Mouse (Mus musculus) kidney, adult 2 months (tissue): ENCODE measurements around the gene Pcyt1a. TPM values are rescaled to one million over a fixed set of nuclear protein-coding genes. Genes with fewer than 3 reads are reported as not detected.

Experiments used
- DNase-seq: peaks from one replicate; pipeline ENCODE4 v3.0.0; 2021
- H3K27ac ChIP-seq: fragments of 200-500 bp; 2 replicates; pipeline ENCODE4 v1.5.1; 2012; ENCODE audit warnings: low read depth, low read length, control low read depth, inconsistent platforms; ENCODE audit not compliant: insufficient read depth
- H3K27me3 ChIP-seq: fragments of 200-500 bp; replicated peaks from 2 replicates; pipeline ENCODE4 v1.6.1; 2012; ENCODE audit warnings: mild to moderate bottlenecking, moderate library complexity, low read length, inconsistent platforms; ENCODE audit not compliant: control insufficient read depth, insufficient read depth
- H3K36me3 ChIP-seq: fragments of 200-500 bp; 2 replicates; pipeline ENCODE4 v1.6.1; 2012; ENCODE audit warnings: mild to moderate bottlenecking, moderate library complexity, low read length, inconsistent platforms; ENCODE audit not compliant: control insufficient read depth, insufficient read depth
- H3K4me1 ChIP-seq: fragments of 200-500 bp; 2 replicates; pipeline ENCODE4 v1.6.1; 2011; ENCODE audit warnings: low read length; ENCODE audit not compliant: control insufficient read depth, insufficient read depth
- H3K4me3 ChIP-seq: fragments of 200-500 bp; 2 replicates; pipeline ENCODE4 v1.5.1; 2011; ENCODE audit warnings: mild to moderate bottlenecking, low read depth, low read length, control low read depth; ENCODE audit not compliant: insufficient read depth
- CTCF ChIP-seq: fragments of 200-500 bp; conservative IDR thresholded peaks from 2 replicates; pipeline ENCODE4 v1.5.1; 2011; ENCODE audit warnings: low read depth, mild to moderate bottlenecking, control low read depth, low read length, moderate library complexity, mixed read lengths; ENCODE audit not compliant: insufficient read depth, insufficient read length
- POLR2A ChIP-seq: fragments of 200-500 bp; IDR thresholded peaks from one replicate; pipeline ENCODE4 v1.6.1; 2011; ENCODE audit warnings: low read depth, low read length, control low read depth
- WGBS: fragments of 180-500 bp; shearing (Covaris S2); methylation state at CpG from one replicate; pipeline ENCODE4 v1.1.7; 2018; 5-methylcytosine and 5-hydroxymethylcytosine counted together
- polyA plus RNA-seq: library from polyadenylated mRNA; depleted of rRNA; stranded (reverse); fragments of >200 nt; gene quantifications from 2 replicates; pipeline ENCODE4 v1.2.3, GENCODE M21; 2012

Pcyt1a gene
- polyA plus RNA-seq, 1 experiment = 43.8 TPM

- Histone ChIP-seq H3K27ac (no peak overlapping the region), H3K4me1 (0 out of 2 replicates have a peak, but pooled peaks cover 3% of the 10 kb centered on the region), H3K27me3 (no peaks in the 10 kb centered on the region), H3K36me3 (no peaks in the 10 kb centered on the region), H3K4me3 (no peak overlapping the region)
- no peak for DNase-seq
- no peak for TF ChIP-seq CTCF
- no peak for TF ChIP-seq POLR2A
- 69% methylated on average over 3 of the region's 3 CpGs for WGBS
Measured at GRCm38 (mm10) chr16:32508506-32509065, 77.9 kb downstream of the Pcyt1a start.

GRCm38 (mm10) chr16:32509066-32509942 lies 78.6 kb downstream of the Pcyt1a start:
- no peak overlapping the region for H3K27ac ChIP-seq
- H3K4me1 ChIP-seq = 0 out of 2 replicates have a peak, but pooled peaks cover 3% of the 10 kb centered on the region
- WGBS = 78% methylated on average over 9 of the region's 9 CpGs
- H3K27me3 ChIP-seq = no peaks in the 10 kb centered on the region
- TF ChIP-seq POLR2A = no peak
- TF ChIP-seq CTCF = no peak
- no peak for DNase-seq
- H3K36me3 ChIP-seq = no peaks in the 10 kb centered on the region
- H3K4me3 ChIP-seq = no peak overlapping the region

- H3K4me3 ChIP-seq = no peak overlapping the region
- TF ChIP-seq CTCF (no peak), POLR2A (no peak)
- WGBS = 65% methylated on average over 18 of the region's 18 CpGs
- H3K27me3 ChIP-seq = no peaks in the 10 kb centered on the region
- no peak overlapping the region for H3K27ac ChIP-seq
- 0 out of 2 replicates have a peak, but pooled peaks cover 3% of the 10 kb centered on the region for H3K4me1 ChIP-seq
- no peak for DNase-seq
- no peaks in the 10 kb centered on the region for H3K36me3 ChIP-seq
Measured at GRCm38 (mm10) chr16:32510399-32511337, 79.9 kb downstream of the Pcyt1a start.

- Histone ChIP-seq H3K36me3 (no peaks in the 10 kb centered on the region), H3K27me3 (no peaks in the 10 kb centered on the region), H3K27ac (no peak overlapping the region), H3K4me1 (0 out of 2 replicates have a peak, but pooled peaks cover 3% of the 10 kb centered on the region), H3K4me3 (no peak overlapping the region)
- 61% methylated on average over 3 of the region's 3 CpGs for WGBS
- DNase-seq = no peak
- TF ChIP-seq CTCF = no peak
- no peak for TF ChIP-seq POLR2A
Measured at GRCm38 (mm10) chr16:32511338-32511734, 80.6 kb downstream of the Pcyt1a start.

- TF ChIP-seq POLR2A (no peak), CTCF (no peak)
- H3K27ac ChIP-seq = no peak overlapping the region
Measured at GRCm38 (mm10) chr16:32511827-32512490, 81.2 kb downstream of the Pcyt1a start.

GRCm38 (mm10) chr16:32512921-32513320 lies 82.2 kb downstream of the Pcyt1a start:
- H3K4me1 ChIP-seq = 0 out of 2 replicates have a peak, but pooled peaks cover 3% of the 10 kb centered on the region
- H3K27me3 ChIP-seq = no peaks in the 10 kb centered on the region
- no peak for DNase-seq
- H3K27ac ChIP-seq = no peak overlapping the region
- no peak overlapping the region for H3K4me3 ChIP-seq
- WGBS = 55% methylated on average over 3 of the region's 3 CpGs
- no peaks in the 10 kb centered on the region for H3K36me3 ChIP-seq
- TF ChIP-seq POLR2A (no peak), CTCF (no peak)

More at GRCm38 (mm10) chr16:32511827-32512490, 81.2 kb downstream of the Pcyt1a start:
- WGBS = 93% methylated on average over 8 of the region's 8 CpGs
- Histone ChIP-seq H3K36me3 (no peaks in the 10 kb centered on the region), H3K27me3 (no peaks in the 10 kb centered on the region), H3K4me1 (0 out of 2 replicates have a peak, but pooled peaks cover 3% of the 10 kb centered on the region), H3K4me3 (no peak overlapping the region)
- DNase-seq = no peak
